Mouse (Mus musculus): ENCODE results near the gene Cdc42bpb. TPM values are rescaled to one million over a fixed set of nuclear protein-coding genes. Genes with fewer than 3 reads are reported as not detected.

Gene Cdc42bpb
- polyA plus RNA-seq (2014; fragmentation: Nextera tagmentation; extraction: Ambion mirVana): 45.1 and 47.5 TPM in 2 replicates

GRCm38 (mm10) chr12:111377376-111377973 is at the start of gene Cdc42bpb:
Gene Cdc42bpb, minus strand, starts transcription at chr12:111377718.
- ATAC-seq (ENCODE audit: insufficient read depth) (peak; percentile 95), DNase-seq (peak; percentile 97)
- WGBS: under 1% methylated on average over 84 of the region's 94 CpGs
- peak within 1 kb of the TSS; percentile 90 for H3K9ac ChIP-seq
- no peaks in the 10 kb centered on the region for H3K36me3 ChIP-seq (ENCODE audit: insufficient read depth)
- peak within 1 kb of the TSS; percentile 89 for H3K27ac ChIP-seq (ENCODE audit: low read depth)
- H3K9me3 ChIP-seq (ENCODE audit: low read depth, low read length): no peaks in the 10 kb centered on the region
- no peaks in the 10 kb centered on the region for H3K27me3 ChIP-seq (ENCODE audit: insufficient read depth, low read length)
- peak within 1 kb of the TSS; percentile 98 for H3K4me3 ChIP-seq (ENCODE audit: low read depth, low read length)
- no peak for TF ChIP-seq CTCF (IDR thresholded peaks at IDR 0.05; ENCODE audit: low read depth)
- H3K4me1 ChIP-seq (ENCODE audit: insufficient read depth): peaks cover 10% of the 10 kb centered on the region; the same call in 1 of the 2 replicates
- peak within 1 kb of the TSS; percentile 94 for H3K4me2 ChIP-seq

GRCm38 (mm10) chr12:111425789-111426460 is 48.4 kb upstream of the Cdc42bpb start:
- peaks cover 11% of the 10 kb centered on the region; the same call in 1 of the 2 replicates for H3K4me1 ChIP-seq (ENCODE audit: insufficient read depth)
- no peaks in the 10 kb centered on the region for H3K36me3 ChIP-seq (ENCODE audit: insufficient read depth)
- H3K9ac ChIP-seq: no peak overlapping the region
- no peaks in the 10 kb centered on the region for H3K9me3 ChIP-seq (ENCODE audit: low read depth, low read length)
- no peak overlapping the region for H3K4me3 ChIP-seq (ENCODE audit: low read depth, low read length)
- H3K27me3 ChIP-seq (ENCODE audit: insufficient read depth, low read length): peaks cover 75% of the 10 kb centered on the region
- no peak overlapping the region for H3K27ac ChIP-seq (ENCODE audit: low read depth)
- peak; percentile 98 for TF ChIP-seq CTCF (IDR thresholded peaks at IDR 0.05; ENCODE audit: low read depth)
- DNase-seq: peak; percentile 93
- peak; percentile 42 for ATAC-seq (ENCODE audit: insufficient read depth)
- H3K4me2 ChIP-seq: no peak overlapping the region
- WGBS: 16% methylated on average over 29 of the region's 29 CpGs

- Histone ChIP-seq H3K9ac (no peak overlapping the region), H3K27me3 (ENCODE audit: insufficient read depth, low read length) (peaks cover 68% of the 10 kb centered on the region), H3K4me1 (ENCODE audit: insufficient read depth) (peaks cover 8% of the 10 kb centered on the region; the same call in 1 of the 2 replicates), H3K27ac (ENCODE audit: low read depth) (no peak overlapping the region), H3K9me3 (ENCODE audit: low read depth, low read length) (no peaks in the 10 kb centered on the region), H3K36me3 (ENCODE audit: insufficient read depth) (no peaks in the 10 kb centered on the region), H3K4me2 (no peak overlapping the region), H3K4me3 (ENCODE audit: low read depth, low read length) (no peak overlapping the region)
- 4% methylated on average over 15 of the region's 15 CpGs for WGBS
- peak; percentile 93 for DNase-seq
- ATAC-seq (ENCODE audit: insufficient read depth): peak; percentile 32
- TF ChIP-seq CTCF (IDR thresholded peaks at IDR 0.05; ENCODE audit: low read depth): peak; percentile 89
Measured at GRCm38 (mm10) chr12:111425258-111425657, 47.7 kb upstream of the Cdc42bpb start.

GRCm38 (mm10) chr12:111424547-111424946 is 47.0 kb upstream of the Cdc42bpb start:
- Histone ChIP-seq H3K4me3 (ENCODE audit: low read depth, low read length) (no peak overlapping the region), H3K36me3 (ENCODE audit: insufficient read depth) (no peaks in the 10 kb centered on the region), H3K9ac (no peak overlapping the region), H3K9me3 (ENCODE audit: low read depth, low read length) (no peaks in the 10 kb centered on the region), H3K4me2 (no peak overlapping the region), H3K27ac (ENCODE audit: low read depth) (no peak overlapping the region), H3K27me3 (ENCODE audit: insufficient read depth, low read length) (peaks cover 61% of the 10 kb centered on the region), H3K4me1 (ENCODE audit: insufficient read depth) (peaks cover 1% of the 10 kb centered on the region; the same call in 1 of the 2 replicates)
- no peak for TF ChIP-seq CTCF (IDR thresholded peaks at IDR 0.05; ENCODE audit: low read depth)
- ATAC-seq (ENCODE audit: insufficient read depth) (no peak), DNase-seq (no peak)
- WGBS: 22% methylated on average over 9 of the region's 9 CpGs

GRCm38 (mm10) chr12:111423570-111424129 is 46.1 kb upstream of the Cdc42bpb start:
- Histone ChIP-seq H3K36me3 (ENCODE audit: insufficient read depth) (no peaks in the 10 kb centered on the region), H3K4me2 (peak overlapping the region; percentile 51), H3K27ac (ENCODE audit: low read depth) (no peak overlapping the region), H3K4me3 (ENCODE audit: low read depth, low read length) (peak overlapping the region; percentile 19; the same call in 1 of the 2 replicates), H3K27me3 (ENCODE audit: insufficient read depth, low read length) (peaks cover 52% of the 10 kb centered on the region), H3K9ac (no peak overlapping the region), H3K4me1 (ENCODE audit: insufficient read depth) (no peaks in the 10 kb centered on the region), H3K9me3 (ENCODE audit: low read depth, low read length) (no peaks in the 10 kb centered on the region)
- DNase-seq: no peak
- ATAC-seq (ENCODE audit: insufficient read depth): no peak
- TF ChIP-seq CTCF (IDR thresholded peaks at IDR 0.05; ENCODE audit: low read depth): no peak
- 8% methylated on average over 43 of the region's 43 CpGs for whole genome bisulfite sequencing

- Histone ChIP-seq H3K4me1 (ENCODE audit: insufficient read depth) (no peaks in the 10 kb centered on the region), H3K4me3 (ENCODE audit: low read depth, low read length) (no peak overlapping the region), H3K27ac (ENCODE audit: low read depth) (no peak overlapping the region), H3K4me2 (no peak overlapping the region), H3K27me3 (ENCODE audit: insufficient read depth, low read length) (peaks cover 44% of the 10 kb centered on the region), H3K9me3 (ENCODE audit: low read depth, low read length) (no peaks in the 10 kb centered on the region), H3K36me3 (ENCODE audit: insufficient read depth) (no peaks in the 10 kb centered on the region), H3K9ac (no peak overlapping the region)
- 63% methylated on average over 5 of the region's 5 CpGs for WGBS
- DNase-seq (no peak), ATAC-seq (ENCODE audit: insufficient read depth) (no peak)
- no peak for TF ChIP-seq CTCF (IDR thresholded peaks at IDR 0.05; ENCODE audit: low read depth)
Measured at GRCm38 (mm10) chr12:111422852-111423251, 45.3 kb upstream of the Cdc42bpb start.
